Mouse (Mus musculus) heart, adult 2 months (tissue): Measurements from ENCODE around the gene Necab3.

Experiments used
- CTCF ChIP-seq: fragments of 200-600 bp; IDR thresholded peaks from 2 replicates; pipeline ENCODE4 v1.8.1; 2022; ENCODE audit warnings: antibody characterized with exemption, mild to moderate bottlenecking, moderate library complexity
- EP300 ChIP-seq: fragments of 200-500 bp; IDR thresholded peaks from 2 replicates; pipeline ENCODE4 v1.6.1; 2011; ENCODE audit warnings: low read depth, low read length, control low read depth; ENCODE audit not compliant: insufficient read depth
- POLR2A ChIP-seq: fragments of 200-500 bp; IDR thresholded peaks from 2 replicates; pipeline ENCODE4 v1.6.1; 2011; ENCODE audit warnings: mild to moderate bottlenecking, low read depth, low read length, control low read depth; ENCODE audit not compliant: insufficient read depth

DNA sequence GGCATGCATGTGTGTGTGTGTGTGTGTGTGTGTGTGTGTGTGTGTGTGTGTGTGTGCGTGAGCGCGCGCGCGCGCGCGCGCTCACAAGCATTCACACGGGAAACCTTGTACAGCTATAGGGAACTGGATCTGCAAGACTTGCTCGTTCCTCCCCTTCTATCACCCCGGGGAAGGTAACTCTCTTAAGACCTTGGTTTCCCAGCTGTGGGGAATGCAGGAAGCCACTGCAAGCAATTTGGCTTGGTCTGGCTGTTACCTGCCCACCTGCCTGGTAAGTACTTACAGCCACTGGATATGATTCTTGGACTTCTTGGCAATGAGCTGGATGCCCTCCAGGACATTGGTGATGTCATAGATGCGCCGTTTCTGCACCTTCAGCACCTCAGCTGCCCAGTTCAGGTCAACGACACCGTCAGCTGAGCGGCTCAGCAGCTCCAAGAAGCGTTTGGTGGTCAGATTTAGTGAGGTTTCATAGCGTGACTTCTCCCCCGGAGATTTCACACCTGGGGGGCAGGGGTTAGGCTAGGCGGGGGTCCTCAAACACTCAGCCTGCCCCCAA is 5.0 kb upstream of the Necab3 start:
- no peak for TF ChIP-seq POLR2A
- no peak for TF ChIP-seq CTCF
- no peak for TF ChIP-seq EP300
